Mouse (Mus musculus): Measurements from ENCODE around the gene Syt9. TPM values are rescaled to one million over a fixed set of nuclear protein-coding genes. Genes with fewer than 3 reads are reported as not detected.

Gene Syt9
- polyA plus RNA-seq, 1 experiment from 2014 or later: 5.0 TPM

DNA sequence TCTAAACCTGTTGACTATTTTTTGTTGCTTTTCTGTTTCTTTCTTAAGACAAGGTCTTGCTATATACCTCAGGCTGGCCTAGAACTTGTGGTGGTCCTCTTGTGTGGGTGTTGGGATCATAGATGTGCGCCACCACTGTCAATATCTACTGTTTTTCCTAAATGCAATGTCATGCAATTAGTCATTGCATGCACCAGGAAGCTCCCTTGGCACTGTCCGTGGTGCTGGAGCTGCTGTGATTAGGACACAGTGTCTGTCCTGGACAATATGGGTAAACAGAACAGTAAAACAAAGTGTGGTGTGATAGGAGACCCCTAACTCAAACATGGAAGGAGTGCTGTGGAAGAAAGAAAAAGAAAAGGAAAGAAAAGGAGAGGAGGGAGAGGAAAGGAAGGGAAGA lies 22.2 kb downstream of the Syt9 start:
- WGBS: 54% methylated on average over 2 of the region's 2 CpGs
- Histone ChIP-seq H3K27me3 (no peaks in the 10 kb centered on the region), H3K27ac (no peak overlapping the region), H3K4me1 (no peaks in the 10 kb centered on the region), H3K9ac (no peak overlapping the region), H3K36me3 (no peaks in the 10 kb centered on the region), H3K4me3 (no peak overlapping the region), H3K4me2 (replicated peaks) (no peak overlapping the region), H3K9me3 (no peaks in the 10 kb centered on the region)
- ATAC-seq (ENCODE audit: insufficient number of reproducible peaks, insufficient read depth, low FRiP score, low TSS enrichment): no peak

- no peaks in the 10 kb centered on the region for H3K9me3 ChIP-seq
- H3K4me2 ChIP-seq (replicated peaks): no peak overlapping the region
- no peaks in the 10 kb centered on the region for H3K36me3 ChIP-seq
- H3K4me3 ChIP-seq: no peak overlapping the region
- H3K9ac ChIP-seq: no peak overlapping the region
- no peak for ATAC-seq (ENCODE audit: insufficient number of reproducible peaks, insufficient read depth, low FRiP score, low TSS enrichment)
- 89% methylated on average over 15 of the region's 15 CpGs for WGBS
- H3K27ac ChIP-seq: no peak overlapping the region
- no peaks in the 10 kb centered on the region for H3K4me1 ChIP-seq
- no peaks in the 10 kb centered on the region for H3K27me3 ChIP-seq
Observed at GRCm38 (mm10) chr7:107400061-107400799, 29.7 kb downstream of the Syt9 start.

- Histone ChIP-seq H3K27ac (no peak overlapping the region), H3K4me1 (no peaks in the 10 kb centered on the region), H3K36me3 (no peaks in the 10 kb centered on the region), H3K9ac (no peak overlapping the region), H3K4me2 (replicated peaks) (no peak overlapping the region), H3K9me3 (no peaks in the 10 kb centered on the region), H3K4me3 (no peak overlapping the region), H3K27me3 (no peaks in the 10 kb centered on the region)
- 70% methylated on average over 3 of the region's 3 CpGs for WGBS
- ATAC-seq (ENCODE audit: insufficient number of reproducible peaks, insufficient read depth, low FRiP score, low TSS enrichment): no peak
Observed at GRCm38 (mm10) chr7:107403261-107403660, 32.7 kb downstream of the Syt9 start.

DNA sequence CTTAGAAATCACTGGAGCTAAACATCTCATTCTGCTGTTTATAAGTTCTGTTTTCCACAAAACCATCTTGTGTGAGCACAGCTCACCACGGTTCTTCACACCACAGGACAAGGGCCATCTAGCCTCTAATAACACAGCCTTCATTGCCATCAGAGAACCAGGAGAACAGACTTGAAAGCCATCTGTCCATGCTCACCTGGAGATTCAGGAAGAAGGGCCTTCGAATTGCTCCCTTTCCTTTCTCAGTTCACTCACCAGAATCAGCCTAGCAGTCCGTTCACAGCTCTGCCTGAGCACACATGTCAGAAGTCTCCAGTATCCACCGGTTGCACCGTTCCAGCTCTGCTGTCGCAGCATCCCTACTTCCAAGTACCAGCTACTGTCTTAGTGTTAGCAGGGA lies 44.4 kb downstream of the Syt9 start:
- WGBS: 88% methylated on average over 6 of the region's 6 CpGs
- no peaks in the 10 kb centered on the region for H3K4me1 ChIP-seq

GRCm38 (mm10) chr7:107417043-107417850 lies 46.7 kb downstream of the Syt9 start:
- Histone ChIP-seq H3K4me1 (no peaks in the 10 kb centered on the region), H3K4me3 (no peak overlapping the region), H3K27me3 (no peaks in the 10 kb centered on the region), H3K9me3 (no peaks in the 10 kb centered on the region), H3K27ac (no peak overlapping the region), H3K36me3 (no peaks in the 10 kb centered on the region), H3K4me2 (replicated peaks) (no peak overlapping the region), H3K9ac (no peak overlapping the region)
- ATAC-seq (ENCODE audit: insufficient number of reproducible peaks, insufficient read depth, low FRiP score, low TSS enrichment): peak; percentile 35; the same call in 1 of the 2 replicates
- 38% methylated on average over 3 of the region's 3 CpGs for WGBS

More for the DNA sequence above, 44.4 kb downstream of the Syt9 start:
- ATAC-seq (ENCODE audit: insufficient number of reproducible peaks, insufficient read depth, low FRiP score, low TSS enrichment): no peak
- Histone ChIP-seq H3K9ac (no peak overlapping the region), H3K27me3 (no peaks in the 10 kb centered on the region; the same call in 1 of the 2 replicates), H3K36me3 (no peaks in the 10 kb centered on the region), H3K4me2 (replicated peaks) (no peak overlapping the region), H3K4me3 (no peak overlapping the region), H3K27ac (no peak overlapping the region), H3K9me3 (no peaks in the 10 kb centered on the region)

DNA sequence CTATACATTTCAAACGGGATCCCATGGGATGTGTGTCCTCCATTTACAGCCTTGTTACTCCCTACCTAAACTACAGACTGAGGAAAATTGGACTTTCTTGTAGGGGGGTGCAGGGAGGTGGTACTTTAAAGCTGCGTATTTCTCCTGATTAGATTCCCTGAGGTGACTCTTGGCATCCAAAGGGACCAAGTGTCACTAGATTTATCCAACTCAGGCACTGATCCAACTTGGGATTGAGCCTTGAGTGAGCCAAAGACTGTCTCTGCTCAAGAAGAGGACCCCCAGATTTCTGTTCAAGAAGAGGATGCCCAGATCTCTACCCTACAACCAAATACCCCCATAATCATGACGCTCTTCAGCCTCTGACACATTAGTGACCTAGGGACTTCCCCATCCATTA lies 66.9 kb downstream of the Syt9 start:
- WGBS: 86% methylated on average over 3 of the region's 3 CpGs
- H3K4me2 ChIP-seq (replicated peaks): no peak overlapping the region
- H3K9me3 ChIP-seq: no peaks in the 10 kb centered on the region
- no peak overlapping the region for H3K4me3 ChIP-seq
- no peak for ATAC-seq (ENCODE audit: insufficient number of reproducible peaks, insufficient read depth, low FRiP score, low TSS enrichment)
- no peaks in the 10 kb centered on the region for H3K36me3 ChIP-seq
- no peak overlapping the region for H3K27ac ChIP-seq
- H3K9ac ChIP-seq: no peak overlapping the region
- H3K27me3 ChIP-seq: no peaks in the 10 kb centered on the region
- H3K4me1 ChIP-seq: no peaks in the 10 kb centered on the region

DNA sequence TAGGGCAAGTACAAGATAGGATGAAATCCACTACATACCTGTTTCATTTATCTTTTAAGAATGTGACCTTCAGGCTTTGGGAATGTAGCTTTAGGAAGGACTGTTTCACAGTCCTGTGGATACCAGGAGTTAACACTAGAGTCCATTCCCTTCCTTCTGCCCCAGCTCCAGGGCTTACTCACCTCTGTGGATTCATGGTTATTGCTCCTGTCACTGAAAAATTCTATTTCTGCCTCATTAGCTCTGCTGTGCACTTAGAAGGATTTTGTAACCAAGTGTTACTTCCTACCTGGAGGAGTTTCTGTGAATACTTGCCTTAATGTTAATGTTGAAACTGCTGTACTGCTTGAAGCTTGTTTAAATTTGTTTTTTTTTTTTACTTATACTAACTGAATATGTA lies 74.1 kb downstream of the Syt9 start:
- Histone ChIP-seq H3K27me3 (no peaks in the 10 kb centered on the region), H3K4me2 (replicated peaks) (no peak overlapping the region), H3K4me1 (no peaks in the 10 kb centered on the region), H3K4me3 (no peak overlapping the region), H3K36me3 (no peaks in the 10 kb centered on the region), H3K27ac (no peak overlapping the region), H3K9ac (no peak overlapping the region), H3K9me3 (no peaks in the 10 kb centered on the region)
- no peak for ATAC-seq (ENCODE audit: insufficient number of reproducible peaks, insufficient read depth, low FRiP score, low TSS enrichment)

GRCm38 (mm10) chr7:107454660-107455059 lies 84.1 kb downstream of the Syt9 start:
- Histone ChIP-seq H3K9ac (no peak overlapping the region), H3K36me3 (no peaks in the 10 kb centered on the region), H3K27ac (no peak overlapping the region), H3K9me3 (no peaks in the 10 kb centered on the region), H3K4me1 (no peaks in the 10 kb centered on the region), H3K27me3 (no peaks in the 10 kb centered on the region), H3K4me2 (replicated peaks) (no peak overlapping the region), H3K4me3 (no peak overlapping the region)
- ATAC-seq (ENCODE audit: insufficient number of reproducible peaks, insufficient read depth, low FRiP score, low TSS enrichment): no peak
- 67% methylated on average over 2 of the region's 2 CpGs for WGBS

GRCm38 (mm10) chr7:107455118-107455521 lies 84.6 kb downstream of the Syt9 start:
- no peaks in the 10 kb centered on the region for H3K4me1 ChIP-seq
- ATAC-seq (ENCODE audit: insufficient number of reproducible peaks, insufficient read depth, low FRiP score, low TSS enrichment): no peak
- H3K27ac ChIP-seq: no peak overlapping the region
- no peak overlapping the region for H3K4me2 ChIP-seq (replicated peaks)
- no peaks in the 10 kb centered on the region for H3K9me3 ChIP-seq
- no peaks in the 10 kb centered on the region for H3K36me3 ChIP-seq
- H3K27me3 ChIP-seq: no peaks in the 10 kb centered on the region
- no peak overlapping the region for H3K9ac ChIP-seq
- 64% methylated on average over 5 of the region's 5 CpGs for WGBS
- no peak overlapping the region for H3K4me3 ChIP-seq

DNA sequence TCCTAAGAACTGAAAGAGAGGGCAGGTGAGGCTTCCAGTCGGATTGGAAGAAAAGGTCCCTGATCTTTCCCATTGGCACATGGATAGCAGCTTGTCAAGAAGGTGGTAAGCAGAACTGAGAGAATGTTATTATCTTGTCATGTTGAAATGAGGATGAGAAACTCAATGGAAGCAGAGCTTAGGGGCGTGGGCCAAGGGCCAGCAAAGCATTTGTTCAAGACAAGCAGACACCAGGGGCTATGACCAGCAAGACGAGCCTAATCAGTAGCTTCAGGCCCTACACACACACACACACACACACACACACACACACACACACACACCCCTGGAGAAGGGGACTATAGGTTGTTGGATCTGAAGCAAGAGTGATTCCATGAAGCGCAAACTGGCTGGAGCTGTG lies 90.6 kb downstream of the Syt9 start:
- no peaks in the 10 kb centered on the region for H3K36me3 ChIP-seq
- ATAC-seq (ENCODE audit: insufficient number of reproducible peaks, insufficient read depth, low FRiP score, low TSS enrichment): no peak
- no peak overlapping the region for H3K9ac ChIP-seq
- H3K9me3 ChIP-seq: no peaks in the 10 kb centered on the region
- H3K4me1 ChIP-seq: no peaks in the 10 kb centered on the region
- no peak overlapping the region for H3K4me2 ChIP-seq (replicated peaks)
- H3K27me3 ChIP-seq: no peaks in the 10 kb centered on the region
- no peak overlapping the region for H3K4me3 ChIP-seq
- H3K27ac ChIP-seq: no peak overlapping the region
- WGBS: 75% methylated on average over 4 of the region's 4 CpGs

DNA sequence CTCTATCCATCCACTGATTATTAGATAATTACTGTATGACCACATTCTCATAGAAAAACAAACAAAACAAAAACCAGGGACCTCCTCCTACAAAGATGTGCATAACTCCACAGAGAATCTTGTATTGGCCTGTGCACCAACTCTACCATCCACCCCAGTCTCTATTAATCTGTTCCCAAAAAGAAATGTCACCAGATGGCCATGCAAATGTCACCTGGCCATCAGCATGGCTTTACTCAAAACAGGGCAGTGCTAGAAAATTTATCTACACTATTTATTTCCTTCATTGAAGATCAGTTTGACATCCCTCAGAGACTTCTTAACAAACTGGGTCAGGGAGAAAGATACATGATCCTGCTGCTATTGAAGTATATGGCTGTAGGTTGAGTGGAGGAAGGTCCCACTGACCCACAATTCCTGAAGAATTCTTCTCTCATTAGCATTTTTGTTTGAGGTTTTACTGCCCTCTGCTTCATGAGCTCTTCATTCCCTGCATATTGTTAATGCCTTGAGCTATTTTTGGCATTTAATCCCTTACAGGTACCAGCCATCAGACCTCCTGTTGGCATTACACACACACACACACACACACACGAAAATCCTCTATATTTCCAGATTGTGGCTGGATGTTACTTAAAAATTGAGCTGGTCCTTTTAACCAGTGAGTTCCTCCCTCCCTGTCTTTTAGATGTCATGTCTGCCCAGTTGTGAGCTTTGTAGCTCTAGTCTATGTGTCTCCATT lies 91.3 kb downstream of the Syt9 start:
- no peak overlapping the region for H3K9ac ChIP-seq
- no peaks in the 10 kb centered on the region for H3K9me3 ChIP-seq
- H3K36me3 ChIP-seq: no peaks in the 10 kb centered on the region
- H3K4me1 ChIP-seq: no peaks in the 10 kb centered on the region
- H3K4me2 ChIP-seq (replicated peaks): no peak overlapping the region
- 53% methylated on average over 1 of the region's 1 CpGs for WGBS
- no peak overlapping the region for H3K27ac ChIP-seq
- no peak for ATAC-seq (ENCODE audit: insufficient number of reproducible peaks, insufficient read depth, low FRiP score, low TSS enrichment)
- no peaks in the 10 kb centered on the region for H3K27me3 ChIP-seq
- no peak overlapping the region for H3K4me3 ChIP-seq

- H3K4me3 ChIP-seq: no peak overlapping the region
- no peak overlapping the region for H3K9ac ChIP-seq
- H3K4me2 ChIP-seq (replicated peaks): no peak overlapping the region
- H3K9me3 ChIP-seq: no peaks in the 10 kb centered on the region
- no peaks in the 10 kb centered on the region for H3K27me3 ChIP-seq
- no peak overlapping the region for H3K27ac ChIP-seq
- H3K36me3 ChIP-seq: no peaks in the 10 kb centered on the region
- ATAC-seq (ENCODE audit: insufficient number of reproducible peaks, insufficient read depth, low FRiP score, low TSS enrichment): no peak
- 43% methylated on average over 3 of the region's 3 CpGs for WGBS
- H3K4me1 ChIP-seq: no peaks in the 10 kb centered on the region
Observed at GRCm38 (mm10) chr7:107462962-107463361, 92.4 kb downstream of the Syt9 start.

Measured in embryonic facial prominence, embryonic 12.5 days (tissue).